ENCODE assay signal across 9 mouse cellular contexts in the genomic region with DNA sequence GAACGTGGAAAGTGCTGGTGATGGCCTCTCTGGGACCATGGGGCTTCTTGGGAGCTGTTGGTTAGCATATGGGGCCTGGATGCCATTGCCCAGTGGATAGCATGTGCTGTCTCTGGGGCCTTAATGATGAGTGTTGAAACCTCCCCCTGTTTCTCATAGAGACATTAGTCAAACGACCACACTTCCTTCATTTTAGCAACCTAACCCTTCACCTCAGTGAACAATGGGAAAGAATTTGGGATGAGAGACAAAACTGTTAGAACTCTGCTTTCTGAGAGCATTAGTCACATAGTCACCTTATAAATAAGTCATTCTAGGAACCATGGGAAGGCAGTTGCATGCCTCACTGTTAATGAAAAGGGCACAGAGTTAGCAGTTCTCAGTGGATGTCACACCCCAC. TPM values are rescaled to one million over a fixed set of nuclear protein-coding genes. Genes with fewer than 3 reads are reported as not detected.
DNase-seq lines count a peak whose midpoint lies in the region; ATAC-seq and TF ChIP-seq lines count a peak whose summit lies in the region.
"Had no signal": no experiment of that assay in that cellular context is flagged by ENCODE, and none has a peak within 500 bp of the region (broad histone marks: within the 10 kb centered on the region; RNA-seq: fewer than 3 reads in every experiment).

No protein-coding gene starts in this region.

- no peaks in the 10 kb centered on the region for H3K9me3 ChIP-seq in hindbrain, postnatal 0 days (ENCODE audit: low read length)
- H3K9me3 ChIP-seq in hindbrain, embryonic 16.5 days (ENCODE audit: control insufficient read depth, low read length), result no peaks in the 10 kb centered on the region
- no peaks in the 10 kb centered on the region for H3K9me3 ChIP-seq in ES-Bruce4 (replicated peaks; ENCODE audit: control insufficient read depth, insufficient read depth, low read length, poor library complexity, severe bottlenecking)
- no peaks in the 10 kb centered on the region for H3K9me3 ChIP-seq in embryonic facial prominence, embryonic 12.5 days
- H3K9me3 ChIP-seq in liver, embryonic 13.5 days (replicated peaks), result no peaks in the 10 kb centered on the region

- DNase-seq in hindbrain, postnatal 0 days (ENCODE audit: low spot score), result no peak
- no peak for DNase-seq in liver, embryonic 13.5 days
- DNase-seq in embryo, embryonic 9.5 days (ENCODE audit: extremely low spot score), result no peak
- DNase-seq in adrenal gland, postnatal 25 days, result no peak
- no peak for DNase-seq in layer of hippocampus, adult 9-11 months
- DNase-seq: cerebellum, postnatal 25 days had no signal

- peak overlapping the region; percentile 97 for H3K4me2 ChIP-seq in hindbrain, postnatal 0 days (ENCODE audit: low read depth, low read length)
- no peak overlapping the region for H3K4me2 ChIP-seq in hindbrain, embryonic 16.5 days (ENCODE audit: low read length)
- peak overlapping the region; percentile 74 for H3K4me2 ChIP-seq in embryonic facial prominence, embryonic 12.5 days (replicated peaks)
- peak overlapping the region; percentile 95 for H3K4me2 ChIP-seq in liver, embryonic 13.5 days

- no peaks in the 10 kb centered on the region for H3K27me3 ChIP-seq in hindbrain, postnatal 0 days (ENCODE audit: insufficient read depth, low read length)
- H3K27me3 ChIP-seq in hindbrain, embryonic 16.5 days (replicated peaks; ENCODE audit: control insufficient read depth, insufficient read depth, low read length), result no peaks in the 10 kb centered on the region
- no peaks in the 10 kb centered on the region for H3K27me3 ChIP-seq in ES-Bruce4 (ENCODE audit: control insufficient read depth, insufficient read depth, low read length, poor library complexity, severe bottlenecking)
- H3K27me3 ChIP-seq in embryonic facial prominence, embryonic 12.5 days, result no peaks in the 10 kb centered on the region
- no peaks in the 10 kb centered on the region for H3K27me3 ChIP-seq in liver, embryonic 13.5 days

- H3K4me3 ChIP-seq in hindbrain, postnatal 0 days (ENCODE audit: low read length), result peak overlapping the region; percentile 85; the same call in 1 of the 2 replicates
- H3K4me3 ChIP-seq in hindbrain, embryonic 16.5 days (ENCODE audit: low read length), result no peak overlapping the region
- 0 out of 2 replicates have a peak overlapping the region, but pooled peaks have one; percentile 16 for H3K4me3 ChIP-seq in ES-Bruce4 (ENCODE audit: low read depth, low read length)
- H3K4me3 ChIP-seq in embryonic facial prominence, embryonic 12.5 days, result no peak overlapping the region; the same call in 1 of the 2 replicates
- peak overlapping the region; percentile 72 for H3K4me3 ChIP-seq in liver, embryonic 13.5 days (replicated peaks)

- TF ChIP-seq POLR2A in ES-Bruce4 (IDR thresholded peaks at IDR 0.05; ENCODE audit: insufficient read depth, low read length), result no peak

- no peaks in the 10 kb centered on the region for H3K36me3 ChIP-seq in hindbrain, postnatal 0 days (ENCODE audit: insufficient read depth, low read length)
- no peaks in the 10 kb centered on the region for H3K36me3 ChIP-seq in hindbrain, embryonic 16.5 days (ENCODE audit: control insufficient read depth, insufficient read depth, low read length)
- H3K36me3 ChIP-seq in ES-Bruce4 (ENCODE audit: control insufficient read depth, insufficient read depth, low read length, poor library complexity, severe bottlenecking), result no peaks in the 10 kb centered on the region
- no peaks in the 10 kb centered on the region for H3K36me3 ChIP-seq in embryonic facial prominence, embryonic 12.5 days
- H3K36me3 ChIP-seq in liver, embryonic 13.5 days, result no peaks in the 10 kb centered on the region

- H3K9ac ChIP-seq in hindbrain, postnatal 0 days (replicated peaks; ENCODE audit: low read length), result no peak overlapping the region
- no peak overlapping the region for H3K9ac ChIP-seq in hindbrain, embryonic 16.5 days (ENCODE audit: low read depth, low read length)
- peak overlapping the region; percentile 78; the same call in 1 of the 2 replicates for H3K9ac ChIP-seq in ES-Bruce4 (ENCODE audit: low read depth, poor library complexity, severe bottlenecking)
- no peak overlapping the region for H3K9ac ChIP-seq in embryonic facial prominence, embryonic 12.5 days
- peak overlapping the region; percentile 80; the same call in 1 of the 2 replicates for H3K9ac ChIP-seq in liver, embryonic 13.5 days

- H3K27ac ChIP-seq in hindbrain, postnatal 0 days, result no peak overlapping the region
- H3K27ac ChIP-seq in hindbrain, embryonic 16.5 days (ENCODE audit: low read depth, low read length), result no peak overlapping the region
- peak overlapping the region; percentile 78 for H3K27ac ChIP-seq in ES-Bruce4 (ENCODE audit: insufficient read depth, low read length)
- H3K27ac ChIP-seq in embryonic facial prominence, embryonic 12.5 days, result no peak overlapping the region
- no peak overlapping the region for H3K27ac ChIP-seq in liver, embryonic 13.5 days

- peaks cover 4% of the 10 kb centered on the region for H3K4me1 ChIP-seq in hindbrain, postnatal 0 days (ENCODE audit: insufficient read depth, low read length)
- H3K4me1 ChIP-seq in hindbrain, embryonic 16.5 days (ENCODE audit: control insufficient read depth, insufficient read depth, low read depth, low read length), result peaks cover 5% of the 10 kb centered on the region
- peaks cover 6% of the 10 kb centered on the region for H3K4me1 ChIP-seq in ES-Bruce4 (ENCODE audit: control insufficient read depth, insufficient read depth, low read length)
- H3K4me1 ChIP-seq in embryonic facial prominence, embryonic 12.5 days, result peaks cover 7% of the 10 kb centered on the region; the same call in 1 of the 2 replicates
- peaks cover 21% of the 10 kb centered on the region for H3K4me1 ChIP-seq in liver, embryonic 13.5 days (replicated peaks)

- no peak for TF ChIP-seq EP300 in ES-Bruce4 (IDR thresholded peaks at IDR 0.05; ENCODE audit: insufficient read depth, low read depth, low read length)

- 20% methylated on average over 2 of the region's 2 CpGs for WGBS in hindbrain, postnatal 0 days
- WGBS in hindbrain, embryonic 16.5 days, result 25% methylated on average over 2 of the region's 2 CpGs
- WGBS in embryonic facial prominence, embryonic 12.5 days, result 22% methylated on average over 2 of the region's 2 CpGs
- WGBS in liver, embryonic 13.5 days (ENCODE audit: insufficient replicate concordance), result 17% methylated on average over 2 of the region's 2 CpGs

- ATAC-seq in hindbrain, postnatal 0 days, result no peak
- ATAC-seq in hindbrain, embryonic 16.5 days, result no peak
- ATAC-seq in embryonic facial prominence, embryonic 12.5 days (ENCODE audit: insufficient number of reproducible peaks, insufficient read depth, low FRiP score, low TSS enrichment), result no peak
- ATAC-seq in liver, embryonic 13.5 days (ENCODE audit: low read depth), result no peak

- TF ChIP-seq CTCF in hindbrain, postnatal 0 days (IDR thresholded peaks at IDR 0.05; ENCODE audit: low read depth), result no peak
- TF ChIP-seq CTCF in ES-Bruce4 (IDR thresholded peaks at IDR 0.05; ENCODE audit: low read depth, low read length), result no peak

RNA-seq across cellular contexts. Expression of gene Gpd2, which starts 1.9 kb away (rescaled TPM):
- 38.8 and 55.3 TPM in 2 replicates for total RNA-seq in hindbrain, postnatal 0 days (2014; rRNA removed)
- polyA plus RNA-seq in hindbrain, postnatal 0 days (2015; fragmentation: Nextera tagmentation; extraction: Ambion mirVana), result 31.5 and 32.7 TPM in 2 replicates
- polyA plus RNA-seq in hindbrain, embryonic 16.5 days (2015; fragmentation: Nextera tagmentation; extraction: Ambion mirVana), result 31.4 and 31.6 TPM in 2 replicates
- polyA plus RNA-seq in ES-Bruce4 (2011; ENCODE audit: insufficient read depth, insufficient read length, low read depth, missing spikeins), result 39.2 and 40.0 TPM in 2 replicates
- polyA plus RNA-seq in embryonic facial prominence, embryonic 12.5 days (2016; fragmentation: Nextera tagmentation; extraction: Ambion mirVana), result 17.9 and 18.3 TPM in 2 replicates
- polyA plus RNA-seq in liver, embryonic 13.5 days (2015; fragmentation: Nextera tagmentation; extraction: Ambion mirVana), result 10.3 and 11.2 TPM in 2 replicates
- total RNA-seq in adrenal gland, postnatal 25 days (2021), result 72.0 and 94.8 TPM in 2 replicates

Comparison
In these comparisons a context has a peak if more than half of its experiments do, and no peak if none do; other contexts are left out.
1. H3K4me3 ChIP-seq: peak in hindbrain, postnatal 0 days (single experiment), ES-Bruce4 (single experiment) and liver, embryonic 13.5 days (single experiment); none in hindbrain, embryonic 16.5 days (single experiment) and embryonic facial prominence, embryonic 12.5 days (single experiment).
2. H3K9ac ChIP-seq: peak in ES-Bruce4 (single experiment) and liver, embryonic 13.5 days (single experiment); none in hindbrain, postnatal 0 days (single experiment), hindbrain, embryonic 16.5 days (single experiment) and embryonic facial prominence, embryonic 12.5 days (single experiment).